ENCODE assay signal across 8 mouse cellular contexts in the genomic region with DNA sequence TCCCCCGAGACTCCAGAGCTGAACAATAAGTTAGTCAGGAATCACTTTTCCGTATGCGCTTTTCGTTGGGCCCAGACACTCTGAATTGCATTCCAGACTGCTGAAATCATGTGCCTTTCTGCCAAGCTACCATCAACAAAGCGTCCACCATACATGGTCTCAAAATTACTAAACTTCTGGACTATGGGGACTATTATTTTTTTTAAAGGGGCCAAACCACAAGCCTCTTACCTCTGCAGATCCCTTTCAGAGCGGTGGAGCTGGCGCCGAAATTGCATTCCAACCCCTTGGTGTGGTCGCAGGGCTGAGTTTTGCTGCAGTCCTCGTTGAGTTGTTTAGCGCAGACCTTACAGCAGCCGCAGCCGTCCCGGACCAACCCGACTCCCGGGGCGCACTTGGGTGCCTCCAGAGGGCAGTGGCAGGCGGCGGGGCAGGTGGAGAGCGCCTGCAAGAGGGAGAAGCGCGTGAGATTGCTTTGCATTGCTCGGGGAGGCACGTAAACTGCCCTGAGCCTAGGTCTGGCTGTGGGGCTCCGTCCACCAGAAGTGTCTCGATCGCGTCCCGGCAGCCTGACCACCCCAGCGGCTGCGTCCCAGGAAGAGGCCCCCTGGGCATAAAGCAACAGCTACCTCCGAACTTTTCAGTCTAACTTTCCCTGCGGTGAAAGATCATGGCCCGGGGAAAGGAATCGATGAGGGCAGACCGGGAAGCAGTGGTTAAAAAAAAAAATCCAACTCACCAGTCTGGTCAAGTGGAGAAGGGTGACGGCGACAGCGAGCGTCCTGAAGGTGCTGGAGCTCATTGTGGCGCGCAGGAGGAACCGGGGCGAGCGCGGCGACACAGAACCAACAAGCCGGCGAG. TPM values are rescaled to one million over a fixed set of nuclear protein-coding genes. Genes with fewer than 3 reads are reported as not detected.
DNase-seq lines count a peak whose midpoint lies in the region; ATAC-seq and TF ChIP-seq lines count a peak whose summit lies in the region.

No protein-coding gene starts in this region.

- peak overlapping the region; percentile 51 for H3K4me3 ChIP-seq in forebrain, embryonic 15.5 days
- H3K4me3 ChIP-seq in hindbrain, embryonic 11.5 days (ENCODE audit: low read depth, low read length): peak overlapping the region; percentile 63
- peak overlapping the region; percentile 77 for H3K4me3 ChIP-seq in limb, embryonic 14.5 days (replicated peaks; ENCODE audit: low read length)
- H3K4me3 ChIP-seq in myocyte: peak overlapping the region; percentile 65

- 0 out of 2 replicates have a peak, but pooled peaks have one; percentile 15 for ATAC-seq in forebrain, embryonic 15.5 days (replicated peaks)
- no peak for ATAC-seq in hindbrain, embryonic 11.5 days (ENCODE audit: low FRiP score)
- ATAC-seq in limb, embryonic 14.5 days (ENCODE audit: low FRiP score, low read depth): peak; percentile 48

- peak overlapping the region; percentile 69 for H3K27ac ChIP-seq in forebrain, embryonic 15.5 days (replicated peaks)
- peak overlapping the region; percentile 67 for H3K27ac ChIP-seq in hindbrain, embryonic 11.5 days (ENCODE audit: low read depth, low read length)
- peak overlapping the region; percentile 96 for H3K27ac ChIP-seq in limb, embryonic 14.5 days (replicated peaks; ENCODE audit: low read depth, low read length)

- H3K9ac ChIP-seq in forebrain, embryonic 15.5 days (replicated peaks): peak overlapping the region; percentile 60
- peak overlapping the region; percentile 82 for H3K9ac ChIP-seq in hindbrain, embryonic 11.5 days (ENCODE audit: low read depth, low read length)
- peak overlapping the region; percentile 89 for H3K9ac ChIP-seq in limb, embryonic 14.5 days (ENCODE audit: low read depth, low read length, severe bottlenecking)

- peaks cover 73% of the 10 kb centered on the region for H3K4me1 ChIP-seq in forebrain, embryonic 15.5 days
- peaks cover 20% of the 10 kb centered on the region for H3K4me1 ChIP-seq in hindbrain, embryonic 11.5 days (replicated peaks; ENCODE audit: control insufficient read depth, insufficient read depth, low read length)
- H3K4me1 ChIP-seq in limb, embryonic 14.5 days (ENCODE audit: control insufficient read depth, insufficient read depth, low read length): peaks cover 50% of the 10 kb centered on the region

- WGBS in forebrain, embryonic 15.5 days: under 1% methylated on average over 49 of the region's 49 CpGs
- WGBS in hindbrain, embryonic 11.5 days: under 1% methylated on average over 49 of the region's 49 CpGs
- WGBS in limb, embryonic 14.5 days: under 1% methylated on average over 49 of the region's 49 CpGs

- no peaks in the 10 kb centered on the region for H3K36me3 ChIP-seq in forebrain, embryonic 15.5 days
- no peaks in the 10 kb centered on the region for H3K36me3 ChIP-seq in hindbrain, embryonic 11.5 days (ENCODE audit: control insufficient read depth, insufficient read depth, low read length)
- peaks cover 19% of the 10 kb centered on the region for H3K36me3 ChIP-seq in limb, embryonic 14.5 days (ENCODE audit: control insufficient read depth, insufficient read depth, low read length)
- peaks cover 8% of the 10 kb centered on the region for H3K36me3 ChIP-seq in myocyte (ENCODE audit: control insufficient read depth, insufficient read depth)

- peaks cover 20% of the 10 kb centered on the region for H3K79me2 ChIP-seq in myocyte (ENCODE audit: control insufficient read depth, insufficient read depth)

- peak overlapping the region; percentile 43 for H3ac ChIP-seq in myocyte (ENCODE audit: control insufficient read depth, insufficient read length)

- DNase-seq in thymus, postnatal 4 days: peak; percentile 21
- no peak for DNase-seq in thymus, postnatal 25 days
- DNase-seq in hindbrain, embryonic 11.5 days (ENCODE audit: low spot score): peak; percentile 70
- peak; percentile 93 for DNase-seq in limb, embryonic 14.5 days (ENCODE audit: low spot score)
- DNase-seq in B cell, adult 2 months: no peak
- no peak for DNase-seq in layer of hippocampus, postnatal 25 days (ENCODE audit: extremely low spot score in 1 of 2, low spot score in 1 of 2)

- no peaks in the 10 kb centered on the region for H3K9me3 ChIP-seq in forebrain, embryonic 15.5 days
- H3K9me3 ChIP-seq in hindbrain, embryonic 11.5 days (ENCODE audit: control insufficient read depth, low read length): no peaks in the 10 kb centered on the region
- H3K9me3 ChIP-seq in limb, embryonic 14.5 days (ENCODE audit: control insufficient read depth, low read length): no peaks in the 10 kb centered on the region

- TF ChIP-seq POLR2A in limb, embryonic 14.5 days (IDR thresholded peaks at IDR 0.05; ENCODE audit: borderline replicate concordance, extremely low read depth, insufficient read depth, insufficient read length): peak; percentile 29; the same call in 1 of the 2 replicates
- peak; percentile 16 for TF ChIP-seq POLR2A in myocyte (IDR thresholded peaks at IDR 0.05; ENCODE audit: insufficient read length, low read depth)

- peak overlapping the region; percentile 76 for H3K4me2 ChIP-seq in forebrain, embryonic 15.5 days (replicated peaks)
- H3K4me2 ChIP-seq in hindbrain, embryonic 11.5 days (replicated peaks; ENCODE audit: low read depth, low read length): peak overlapping the region; percentile 76
- peak overlapping the region; percentile 80 for H3K4me2 ChIP-seq in limb, embryonic 14.5 days (replicated peaks; ENCODE audit: low read depth, low read length, severe bottlenecking)
- H3K4me2 ChIP-seq in myocyte (ENCODE audit: low read depth): peak overlapping the region; percentile 93

- peaks cover 8% of the 10 kb centered on the region for H3K27me3 ChIP-seq in forebrain, embryonic 15.5 days
- H3K27me3 ChIP-seq in hindbrain, embryonic 11.5 days (ENCODE audit: control insufficient read depth, insufficient read depth, low read length): peaks cover 14% of the 10 kb centered on the region
- H3K27me3 ChIP-seq in limb, embryonic 14.5 days (ENCODE audit: control insufficient read depth, insufficient read depth, low read length): no peaks in the 10 kb centered on the region
- no peaks in the 10 kb centered on the region for H3K27me3 ChIP-seq in myocyte (ENCODE audit: control insufficient read depth, insufficient read depth, insufficient read length)

TF ChIP-seq in myocyte, 11 proteins besides CTCF, POLR2A, EP300 and RAD21:
- TF ChIP-seq TCF12 (IDR thresholded peaks at IDR 0.05; ENCODE audit: insufficient read depth, poor library complexity, severe bottlenecking) (no peak), MYOD1 (IDR thresholded peaks at IDR 0.05; ENCODE audit: control insufficient read depth in 1 of 3, insufficient read length in 2 of 3, low read depth in 2 of 3) (peak in 2 of 3 experiments; percentile 46 to 63), POLR2AphosphoS2 (IDR thresholded peaks at IDR 0.05; ENCODE audit: insufficient read length, low read depth) (peak; percentile 13), MYOG (IDR thresholded peaks at IDR 0.05; ENCODE audit: control insufficient read depth in 1 of 3, insufficient read depth in 1 of 3, insufficient read length in 2 of 3, low read depth in 2 of 3) (peak in 2 of 3 experiments; percentile 48 to 72)

RNA-seq across cellular contexts. Expression of a gene that starts 0.6 kb away (rescaled TPM):
- polyA plus RNA-seq in forebrain, embryonic 15.5 days (2015; fragmentation: Nextera tagmentation; extraction: Ambion mirVana): 27.2 and 30.1 TPM in 2 replicates
- 23.5 and 23.7 TPM in 2 replicates for polyA plus RNA-seq in hindbrain, embryonic 11.5 days (2014; fragmentation: Nextera tagmentation; extraction: Ambion mirVana)
- polyA plus RNA-seq in limb, embryonic 14.5 days (2012; rRNA removed): 105 and 119 TPM in 2 replicates
- 53.5 and 59.8 TPM in 2 replicates for polyA plus RNA-seq in limb, embryonic 14.5 days (2014; fragmentation: Nextera tagmentation; extraction: Ambion mirVana)
- 49.6 TPM for polyA plus RNA-seq in myocyte (2012; fragmentation: generic; extraction: Trizol)
- 1 to 10 TPM; 4.7 to 5.0 TPM for total RNA-seq in layer of hippocampus, postnatal 25 days (2021)

Comparison
In these comparisons a context has a peak if more than half of its experiments do, and no peak if none do; other contexts are left out.
1. DNase-seq: peak in thymus, postnatal 4 days (single experiment), hindbrain, embryonic 11.5 days (single experiment) and limb, embryonic 14.5 days (single experiment); none in thymus, postnatal 25 days (single experiment), B cell, adult 2 months (0 of 2) and layer of hippocampus, postnatal 25 days (0 of 2).
2. Peak in every context shown above with its lines, with median percentiles within 50 percentile points of each other: H3K27ac ChIP-seq, H3K4me2 ChIP-seq, H3K4me3 ChIP-seq and H3K9ac ChIP-seq.